Mouse (Mus musculus): Measurements from ENCODE around the gene Ppm1f. TPM values are rescaled to one million over a fixed set of nuclear protein-coding genes. Genes with fewer than 3 reads are reported as not detected.
"Not testable (repeated sequence)": the region's sequence is repeated elsewhere in the genome, so short reads cannot be mapped to it uniquely, and the experiment has no call there.

Ppm1f gene
- polyA plus RNA-seq (2012; rRNA removed): 31.0 and 32.4 TPM in 2 replicates
- 22.0 and 24.2 TPM in 2 replicates for polyA plus RNA-seq (2014; fragmentation: Nextera tagmentation; extraction: Ambion mirVana)

DNA sequence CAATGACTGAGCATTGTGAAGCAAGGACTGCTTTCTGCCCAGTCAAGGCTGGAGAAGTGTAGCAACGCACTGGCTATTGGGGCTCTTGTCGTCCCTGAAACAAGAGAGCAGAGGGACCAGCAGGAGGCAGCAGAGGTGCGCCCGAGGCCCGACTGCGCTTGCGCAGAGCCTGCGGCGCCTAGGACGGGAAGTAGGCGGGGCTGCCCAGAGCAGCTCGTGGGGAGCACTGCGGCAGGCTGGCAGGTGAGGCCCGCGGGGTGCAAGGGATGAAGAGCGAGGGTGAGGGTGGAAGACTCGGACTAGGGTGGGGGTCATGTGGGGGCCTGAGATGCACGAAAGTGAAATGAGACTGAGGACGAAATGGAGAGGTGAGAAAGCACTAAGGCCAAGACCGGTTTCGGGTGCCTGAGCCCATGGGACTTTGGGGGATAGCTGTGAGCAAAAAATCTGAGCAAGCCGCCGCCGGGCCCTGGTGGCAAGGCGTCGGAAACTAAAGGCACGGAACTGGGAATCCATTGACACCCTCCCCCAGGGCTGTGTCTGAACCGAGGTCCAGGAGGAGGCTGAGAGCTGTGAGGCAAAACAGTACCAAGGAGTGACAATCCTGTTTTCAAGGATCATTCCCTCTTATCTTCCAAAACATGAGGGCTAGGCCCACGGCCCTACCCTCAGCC is at the start of gene Ppm1f:
TSS of gene Ppm1f (plus strand) at position 88 of the 674 bp plus-strand sequence.
- peak; percentile 88 for DNase-seq (ENCODE audit: low spot score)
- peaks cover 26% of the 10 kb centered on the region for H3K36me3 ChIP-seq (ENCODE audit: control insufficient read depth, insufficient read depth, low read length)
- H3K9ac ChIP-seq (ENCODE audit: low read depth, low read length, severe bottlenecking): peak within 1 kb of the TSS; percentile 69
- H3K4me1 ChIP-seq (ENCODE audit: control insufficient read depth, insufficient read depth, low read length): peaks cover 7% of the 10 kb centered on the region; the same call in 1 of the 2 replicates
- peak; percentile 71; the same call in 1 of the 2 replicates for TF ChIP-seq POLR2A (IDR thresholded peaks at IDR 0.05; ENCODE audit: borderline replicate concordance, extremely low read depth, insufficient read depth, insufficient read length)
- H3K27me3 ChIP-seq (ENCODE audit: control insufficient read depth, insufficient read depth, low read length): no peaks in the 10 kb centered on the region
- peak within 1 kb of the TSS; percentile 62 for H3K4me3 ChIP-seq (replicated peaks; ENCODE audit: low read length)
- WGBS: under 1% methylated on average over 29 of the region's 29 CpGs
- H3K9me3 ChIP-seq (ENCODE audit: control insufficient read depth, low read length): no peaks in the 10 kb centered on the region
- ATAC-seq (ENCODE audit: low FRiP score, low read depth): peak; percentile 93
- H3K27ac ChIP-seq (replicated peaks; ENCODE audit: low read depth, low read length): peak within 1 kb of the TSS; percentile 56
- peak within 1 kb of the TSS; percentile 74 for H3K4me2 ChIP-seq (replicated peaks; ENCODE audit: low read depth, low read length, severe bottlenecking)

DNA sequence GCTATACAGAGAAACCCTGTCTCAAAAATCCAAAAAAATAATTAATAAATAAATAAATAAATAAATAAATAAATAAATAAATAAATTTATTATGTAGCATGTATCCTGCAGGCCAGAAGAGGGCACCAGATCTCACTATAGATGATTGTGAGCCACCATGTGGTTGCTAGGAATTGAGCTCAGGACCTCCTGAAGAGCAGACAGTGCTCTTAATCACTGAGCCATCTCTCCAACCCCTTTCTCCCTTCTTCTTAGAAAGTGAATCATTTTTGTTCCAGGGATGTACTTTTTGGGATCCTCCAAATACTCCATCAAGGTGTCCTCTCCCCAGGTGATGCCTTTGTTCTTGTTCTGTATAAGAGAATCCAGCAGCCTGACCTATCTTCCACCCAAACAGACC is 47.1 kb upstream of the Ppm1f start:
- Histone ChIP-seq H3K27me3 (ENCODE audit: control insufficient read depth, insufficient read depth, low read length) (no peaks in the 10 kb centered on the region), H3K9ac (ENCODE audit: low read depth, low read length, severe bottlenecking) (no peak overlapping the region), H3K36me3 (ENCODE audit: control insufficient read depth, insufficient read depth, low read length) (no peaks in the 10 kb centered on the region), H3K4me3 (replicated peaks; ENCODE audit: low read length) (no peak overlapping the region), H3K4me1 (ENCODE audit: control insufficient read depth, insufficient read depth, low read length) (no peaks in the 10 kb centered on the region), H3K9me3 (ENCODE audit: control insufficient read depth, low read length) (no peaks in the 10 kb centered on the region), H3K4me2 (replicated peaks; ENCODE audit: low read depth, low read length, severe bottlenecking) (no peak overlapping the region), H3K27ac (replicated peaks; ENCODE audit: low read depth, low read length) (no peak overlapping the region)
- ATAC-seq (ENCODE audit: low FRiP score, low read depth): no peak
- TF ChIP-seq POLR2A (IDR thresholded peaks at IDR 0.05; ENCODE audit: borderline replicate concordance, extremely low read depth, insufficient read depth, insufficient read length): no peak
- DNase-seq (ENCODE audit: low spot score): no peak

DNA sequence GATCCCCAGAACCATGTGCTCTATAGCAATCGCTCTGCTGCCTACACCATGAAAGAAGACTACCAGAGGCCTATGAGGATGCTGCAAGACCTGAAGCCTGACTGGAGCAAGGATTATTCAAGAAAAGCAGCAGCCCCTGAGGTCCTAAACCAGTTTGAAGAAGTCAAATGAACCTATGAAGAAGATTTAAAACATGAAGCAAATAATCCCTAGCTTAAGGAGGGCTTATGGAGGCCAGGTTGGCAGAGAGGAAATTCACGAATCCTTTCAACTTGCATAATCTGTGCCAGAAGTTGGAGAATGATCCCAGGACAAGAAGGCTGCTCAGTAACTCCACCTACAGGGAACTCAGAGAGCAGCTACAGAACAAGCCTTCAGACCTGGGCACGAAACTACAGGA is 43.9 kb upstream of the Ppm1f start:
- no peak overlapping the region for H3K4me3 ChIP-seq (replicated peaks; ENCODE audit: low read length)
- H3K9ac ChIP-seq (ENCODE audit: low read depth, low read length, severe bottlenecking): no peak overlapping the region
- no peaks in the 10 kb centered on the region for H3K9me3 ChIP-seq (ENCODE audit: control insufficient read depth, low read length)
- DNase-seq (ENCODE audit: low spot score): no peak
- no peak for TF ChIP-seq POLR2A (IDR thresholded peaks at IDR 0.05; ENCODE audit: borderline replicate concordance, extremely low read depth, insufficient read depth, insufficient read length)
- H3K27me3 ChIP-seq (ENCODE audit: control insufficient read depth, insufficient read depth, low read length): no peaks in the 10 kb centered on the region
- no peak overlapping the region for H3K27ac ChIP-seq (replicated peaks; ENCODE audit: low read depth, low read length)
- 80% methylated on average over 3 of the region's 3 CpGs for WGBS
- H3K4me1 ChIP-seq (ENCODE audit: control insufficient read depth, insufficient read depth, low read length): no peaks in the 10 kb centered on the region
- H3K36me3 ChIP-seq (ENCODE audit: control insufficient read depth, insufficient read depth, low read length): no peaks in the 10 kb centered on the region
- no peak overlapping the region for H3K4me2 ChIP-seq (replicated peaks; ENCODE audit: low read depth, low read length, severe bottlenecking)
- ATAC-seq (ENCODE audit: low FRiP score, low read depth): no peak

DNA sequence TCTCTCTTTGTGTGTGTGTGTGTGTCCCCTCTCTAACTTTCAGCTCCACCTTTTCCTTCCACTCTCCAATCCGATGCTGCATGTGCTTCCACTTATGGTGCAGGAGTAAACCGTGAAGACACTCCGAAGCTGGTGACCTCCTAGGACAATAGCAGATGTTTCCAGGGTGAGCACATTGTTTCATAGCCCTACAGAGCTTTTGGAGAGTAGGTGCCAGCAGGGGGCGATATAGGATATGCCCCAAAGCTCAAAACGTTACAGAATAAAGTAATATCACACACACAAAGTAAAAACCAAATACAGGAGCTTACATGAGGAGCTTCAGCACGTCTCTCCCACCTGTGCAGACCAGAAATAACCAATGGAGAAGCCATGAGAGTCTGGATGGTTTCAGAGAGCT is 41.4 kb upstream of the Ppm1f start:
- no peaks in the 10 kb centered on the region for H3K9me3 ChIP-seq (ENCODE audit: control insufficient read depth, low read length)
- H3K27me3 ChIP-seq (ENCODE audit: control insufficient read depth, insufficient read depth, low read length): no peaks in the 10 kb centered on the region
- DNase-seq (ENCODE audit: low spot score) (peak; percentile 30), ATAC-seq (ENCODE audit: low FRiP score, low read depth) (no peak)
- TF ChIP-seq POLR2A (IDR thresholded peaks at IDR 0.05; ENCODE audit: borderline replicate concordance, extremely low read depth, insufficient read depth, insufficient read length): no peak
- no peak overlapping the region for H3K27ac ChIP-seq (replicated peaks; ENCODE audit: low read depth, low read length)
- 32% methylated on average over 6 of the region's 6 CpGs for WGBS
- no peaks in the 10 kb centered on the region for H3K4me1 ChIP-seq (ENCODE audit: control insufficient read depth, insufficient read depth, low read length)
- H3K36me3 ChIP-seq (ENCODE audit: control insufficient read depth, insufficient read depth, low read length): no peaks in the 10 kb centered on the region
- no peak overlapping the region for H3K9ac ChIP-seq (ENCODE audit: low read depth, low read length, severe bottlenecking)
- no peak overlapping the region for H3K4me3 ChIP-seq (replicated peaks; ENCODE audit: low read length)
- no peak overlapping the region for H3K4me2 ChIP-seq (replicated peaks; ENCODE audit: low read depth, low read length, severe bottlenecking)

DNA sequence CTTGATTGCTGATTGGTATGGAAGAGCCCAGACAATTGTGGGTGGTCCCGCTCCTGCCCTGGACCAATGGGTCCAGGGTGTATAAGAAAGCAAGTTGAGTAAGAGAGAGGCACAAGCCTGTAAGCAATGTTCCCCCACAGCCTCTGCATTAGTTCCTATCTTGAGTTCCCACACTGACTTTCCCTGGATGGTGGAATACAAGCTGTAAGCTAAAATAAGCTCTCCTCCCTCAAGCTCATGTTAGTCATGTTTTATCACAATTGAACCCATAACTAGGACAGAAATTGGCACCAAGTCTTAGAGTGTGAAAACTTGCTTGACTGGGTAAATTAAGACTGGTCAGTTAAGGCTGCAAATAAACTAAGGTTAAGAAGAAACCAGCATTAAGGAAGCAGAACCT is 40.7 kb upstream of the Ppm1f start:
- no peak for TF ChIP-seq POLR2A (IDR thresholded peaks at IDR 0.05; ENCODE audit: borderline replicate concordance, extremely low read depth, insufficient read depth, insufficient read length)
- Histone ChIP-seq H3K27me3 (ENCODE audit: control insufficient read depth, insufficient read depth, low read length) (no peaks in the 10 kb centered on the region), H3K9ac (ENCODE audit: low read depth, low read length, severe bottlenecking) (no peak overlapping the region), H3K4me2 (replicated peaks; ENCODE audit: low read depth, low read length, severe bottlenecking) (no peak overlapping the region), H3K27ac (replicated peaks; ENCODE audit: low read depth, low read length) (no peak overlapping the region), H3K4me3 (replicated peaks; ENCODE audit: low read length) (no peak overlapping the region), H3K4me1 (ENCODE audit: control insufficient read depth, insufficient read depth, low read length) (no peaks in the 10 kb centered on the region), H3K36me3 (ENCODE audit: control insufficient read depth, insufficient read depth, low read length) (no peaks in the 10 kb centered on the region), H3K9me3 (ENCODE audit: control insufficient read depth, low read length) (no peaks in the 10 kb centered on the region)
- WGBS: 91% methylated on average over 1 of the region's 1 CpGs
- DNase-seq (ENCODE audit: low spot score) (no peak), ATAC-seq (ENCODE audit: low FRiP score, low read depth) (no peak)

DNA sequence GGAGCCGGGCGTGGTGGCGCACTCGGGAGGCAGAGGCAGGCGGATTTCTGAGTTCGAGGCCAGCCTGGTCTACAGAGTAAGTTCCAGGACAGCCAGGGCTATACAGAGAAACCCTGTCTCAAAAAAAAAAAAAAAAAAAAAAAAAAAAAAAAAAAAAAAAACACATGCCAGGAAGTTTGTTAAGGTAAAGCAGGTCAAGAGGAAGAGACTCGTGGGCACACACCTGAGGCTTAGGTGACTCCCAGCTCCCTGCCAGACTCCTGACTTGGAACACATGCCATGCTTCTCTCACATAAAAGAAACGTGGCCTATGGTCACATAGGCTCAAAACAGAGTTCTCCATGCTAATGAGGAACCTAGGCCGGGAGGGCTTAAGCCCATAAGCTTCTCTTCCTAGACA is 40.2 kb upstream of the Ppm1f start:
- H3K4me3 ChIP-seq (replicated peaks; ENCODE audit: low read length); H3K9ac ChIP-seq (ENCODE audit: low read depth, low read length, severe bottlenecking); H3K4me1 ChIP-seq (ENCODE audit: control insufficient read depth, insufficient read depth, low read length); H3K4me2 ChIP-seq (replicated peaks; ENCODE audit: low read depth, low read length, severe bottlenecking); H3K9me3 ChIP-seq (ENCODE audit: control insufficient read depth, low read length); ATAC-seq (ENCODE audit: low FRiP score, low read depth); H3K27me3 ChIP-seq (ENCODE audit: control insufficient read depth, insufficient read depth, low read length); DNase-seq (ENCODE audit: low spot score); H3K36me3 ChIP-seq (ENCODE audit: control insufficient read depth, insufficient read depth, low read length); H3K27ac ChIP-seq (replicated peaks; ENCODE audit: low read depth, low read length): not testable (repeated sequence)
- 79% methylated on average over 9 of the region's 9 CpGs for WGBS
